Mouse (Mus musculus) kidney, adult 2 months (tissue): ENCODE data around the gene Tmem217. TPM values are rescaled to one million over a fixed set of nuclear protein-coding genes. Genes with fewer than 3 reads are reported as not detected.
A peak's percentile ranks its signal among the peaks of the same experiment; 100 is the strongest.
"Not testable (repeated sequence)": the region's sequence is repeated elsewhere in the genome, so short reads cannot be mapped to it uniquely, and the experiment has no call there.

Source experiments
- DNase-seq: peaks from one replicate; pipeline ENCODE4 v3.0.0; 2021
- H3K27ac ChIP-seq: fragments of 200-500 bp; 2 replicates; pipeline ENCODE4 v1.5.1; 2012; ENCODE audit warnings: low read depth, low read length, control low read depth, inconsistent platforms; ENCODE audit not compliant: insufficient read depth
- H3K27me3 ChIP-seq: fragments of 200-500 bp; replicated peaks from 2 replicates; pipeline ENCODE4 v1.6.1; 2012; ENCODE audit warnings: mild to moderate bottlenecking, moderate library complexity, low read length, inconsistent platforms; ENCODE audit not compliant: control insufficient read depth, insufficient read depth
- H3K36me3 ChIP-seq: fragments of 200-500 bp; 2 replicates; pipeline ENCODE4 v1.6.1; 2012; ENCODE audit warnings: mild to moderate bottlenecking, moderate library complexity, low read length, inconsistent platforms; ENCODE audit not compliant: control insufficient read depth, insufficient read depth
- H3K4me1 ChIP-seq: fragments of 200-500 bp; 2 replicates; pipeline ENCODE4 v1.6.1; 2011; ENCODE audit warnings: low read length; ENCODE audit not compliant: control insufficient read depth, insufficient read depth
- H3K4me3 ChIP-seq: fragments of 200-500 bp; 2 replicates; pipeline ENCODE4 v1.5.1; 2011; ENCODE audit warnings: mild to moderate bottlenecking, low read depth, low read length, control low read depth; ENCODE audit not compliant: insufficient read depth
- CTCF ChIP-seq: fragments of 200-500 bp; conservative IDR thresholded peaks from 2 replicates; pipeline ENCODE4 v1.5.1; 2011; ENCODE audit warnings: low read depth, mild to moderate bottlenecking, control low read depth, low read length, moderate library complexity, mixed read lengths; ENCODE audit not compliant: insufficient read depth, insufficient read length
- POLR2A ChIP-seq: fragments of 200-500 bp; IDR thresholded peaks from one replicate; pipeline ENCODE4 v1.6.1; 2011; ENCODE audit warnings: low read depth, low read length, control low read depth
- WGBS: fragments of 180-500 bp; shearing (Covaris S2); methylation state at CpG from one replicate; pipeline ENCODE4 v1.1.7; 2018; 5-methylcytosine and 5-hydroxymethylcytosine counted together
- polyA plus RNA-seq: library from polyadenylated mRNA; depleted of rRNA; stranded (reverse); fragments of >200 nt; gene quantifications from 2 replicates; pipeline ENCODE4 v1.2.3, GENCODE M21; 2012

The Tmem217 gene
- polyA plus RNA-seq, 1 experiment = 1.3 TPM

DNA sequence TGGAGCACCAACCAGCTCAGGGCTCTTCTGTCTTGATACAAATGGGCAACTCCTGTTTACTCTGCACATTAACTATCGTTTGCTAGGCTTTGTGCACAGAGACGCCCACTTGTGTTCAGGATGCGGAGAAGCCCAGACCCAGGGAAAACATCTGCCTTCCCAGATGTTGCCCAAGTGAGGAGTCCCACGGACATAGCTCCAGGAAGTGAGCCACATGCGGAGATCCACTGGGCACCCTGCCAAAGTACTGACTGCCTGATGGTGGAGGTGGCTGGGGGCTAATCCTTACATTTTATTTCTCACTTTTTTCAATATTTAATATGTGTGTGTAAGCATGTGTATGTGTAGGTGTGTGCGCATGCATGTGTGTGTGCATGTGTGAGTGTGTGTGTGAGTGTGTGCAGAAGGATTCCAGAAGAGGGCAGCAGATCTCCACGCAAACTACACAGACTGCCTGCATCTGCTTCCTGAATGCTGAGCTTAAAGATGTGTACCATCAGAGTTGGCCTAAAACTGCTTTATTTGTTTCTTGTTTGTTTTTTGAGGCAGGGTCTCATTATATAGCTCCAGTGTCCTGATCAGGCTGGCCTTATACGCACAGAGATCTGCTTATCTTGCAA is 23.5 kb downstream of the Tmem217 start:
- DNase-seq = peak; percentile 31
- Histone ChIP-seq H3K36me3 (no peaks in the 10 kb centered on the region), H3K27me3 (no peaks in the 10 kb centered on the region)

DNA sequence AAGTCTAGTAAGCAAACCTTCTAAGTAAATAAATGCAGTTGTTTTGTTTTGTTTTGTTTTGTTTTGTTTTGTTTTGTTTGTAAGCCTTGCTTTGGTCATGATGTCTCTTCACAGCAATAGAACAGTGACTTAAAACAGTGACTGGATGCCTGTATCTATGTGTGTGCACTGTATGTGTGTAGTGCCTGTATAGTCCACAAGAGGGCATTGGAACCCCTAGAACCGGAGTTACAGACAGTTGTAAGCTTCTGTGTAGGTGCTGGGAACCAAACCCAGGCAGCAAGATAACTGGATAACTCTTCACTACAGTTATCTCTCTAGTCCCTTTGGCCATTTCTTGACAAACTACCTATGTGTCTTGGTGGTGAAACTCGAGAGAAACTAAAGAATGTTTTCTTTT is 26.6 kb downstream of the Tmem217 start:
- WGBS = 82% methylated on average over 2 of the region's 2 CpGs
- Histone ChIP-seq H3K4me1 (no peaks in the 10 kb centered on the region), H3K4me3 (no peak overlapping the region), H3K27ac (no peak overlapping the region), H3K36me3 (no peaks in the 10 kb centered on the region), H3K27me3 (no peaks in the 10 kb centered on the region)
- no peak for TF ChIP-seq POLR2A
- no peak for TF ChIP-seq CTCF
- no peak for DNase-seq

More for the DNA sequence above, 23.5 kb downstream of the Tmem217 start:
- H3K4me1 ChIP-seq = no peaks in the 10 kb centered on the region
- WGBS = 71% methylated on average over 8 of the region's 8 CpGs
- TF ChIP-seq POLR2A = no peak
- peak; percentile 91 for TF ChIP-seq CTCF
- no peak overlapping the region for H3K27ac ChIP-seq
- H3K4me3 ChIP-seq = no peak overlapping the region

DNA sequence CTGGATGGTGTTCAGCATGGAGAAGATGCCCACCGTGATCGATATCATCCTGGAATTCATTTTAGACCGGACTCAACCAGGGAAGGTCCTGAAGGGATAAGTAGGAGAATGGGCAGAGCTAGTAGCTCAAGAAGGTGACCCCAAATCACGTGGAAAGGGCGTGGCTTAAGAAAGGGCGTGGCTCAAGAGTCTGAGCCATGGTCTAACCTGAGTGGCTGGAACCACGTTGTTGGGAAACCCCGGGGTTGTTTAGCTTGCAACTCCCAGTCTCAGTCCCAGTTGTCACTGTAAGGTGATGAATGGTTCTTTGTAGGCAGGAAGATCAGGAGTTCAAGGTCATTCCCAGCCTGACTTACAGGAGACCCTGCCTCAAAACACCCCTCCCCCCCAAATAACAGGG is 32.5 kb downstream of the Tmem217 start:
- WGBS = 73% methylated on average over 8 of the region's 8 CpGs

GRCm38 (mm10) chr17:29518665-29519064 is 33.5 kb downstream of the Tmem217 start:
- not testable (repeated sequence) for H3K4me3 ChIP-seq, H3K4me1 ChIP-seq, H3K27ac ChIP-seq, H3K36me3 ChIP-seq, H3K27me3 ChIP-seq, DNase-seq
- WGBS = 83% methylated on average over 5 of the region's 5 CpGs

More for the DNA sequence above, 32.5 kb downstream of the Tmem217 start:
- no peak for TF ChIP-seq POLR2A
- no peak for TF ChIP-seq CTCF
- H3K27me3 ChIP-seq = no peaks in the 10 kb centered on the region
- no peak overlapping the region for H3K4me3 ChIP-seq
- DNase-seq = no peak
- no peaks in the 10 kb centered on the region for H3K36me3 ChIP-seq
- H3K27ac ChIP-seq = no peak overlapping the region
- no peaks in the 10 kb centered on the region for H3K4me1 ChIP-seq

DNA sequence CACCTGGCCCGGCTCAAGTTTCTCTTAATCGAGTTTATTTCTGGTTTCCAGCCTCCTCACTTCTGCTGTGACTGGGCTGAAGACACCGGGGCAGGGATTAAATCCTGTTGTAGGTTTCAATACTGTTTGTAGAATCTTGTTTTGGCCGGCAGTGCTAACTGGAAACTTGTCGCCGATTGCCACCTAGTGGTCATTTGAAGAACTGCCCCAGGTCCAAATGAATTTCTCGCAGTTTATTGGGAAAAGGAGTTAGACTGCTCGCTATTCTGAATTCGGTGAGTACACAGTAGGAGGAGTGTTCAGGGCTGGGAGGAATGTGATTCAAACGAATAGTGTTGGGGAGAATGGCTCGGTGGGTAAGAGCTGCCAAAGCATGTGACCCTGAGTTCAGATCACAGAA is 37.8 kb downstream of the Tmem217 start:
- peaks cover 4% of the 10 kb centered on the region; the same call in 1 of the 2 replicates for H3K4me1 ChIP-seq
- H3K36me3 ChIP-seq = no peaks in the 10 kb centered on the region
- DNase-seq = peak; percentile 86
- TF ChIP-seq POLR2A (no peak), CTCF (peak; percentile 82)
- H3K27ac ChIP-seq = no peak overlapping the region
- 1% methylated on average over 11 of the region's 11 CpGs for WGBS
- no peaks in the 10 kb centered on the region for H3K27me3 ChIP-seq
- H3K4me3 ChIP-seq = no peak overlapping the region

GRCm38 (mm10) chr17:29513044-29513730 is 39.0 kb downstream of the Tmem217 start:
- no peaks in the 10 kb centered on the region for H3K27me3 ChIP-seq
- 31% methylated on average over 13 of the region's 13 CpGs for WGBS
- peaks cover 4% of the 10 kb centered on the region; the same call in 1 of the 2 replicates for H3K4me1 ChIP-seq
- DNase-seq = peak; percentile 77
- TF ChIP-seq CTCF = peak; percentile 95
- no peak for TF ChIP-seq POLR2A
- no peaks in the 10 kb centered on the region for H3K36me3 ChIP-seq
- no peak overlapping the region for H3K4me3 ChIP-seq
- H3K27ac ChIP-seq = no peak overlapping the region

GRCm38 (mm10) chr17:29510691-29511090 is 41.5 kb downstream of the Tmem217 start:
- Histone ChIP-seq H3K36me3 (no peaks in the 10 kb centered on the region), H3K27ac (no peak overlapping the region), H3K27me3 (no peaks in the 10 kb centered on the region), H3K4me3 (no peak overlapping the region), H3K4me1 (peaks cover 4% of the 10 kb centered on the region; the same call in 1 of the 2 replicates)
- TF ChIP-seq POLR2A = no peak
- TF ChIP-seq CTCF = no peak
- WGBS = 58% methylated on average over 8 of the region's 8 CpGs
- DNase-seq = no peak
